Mouse (Mus musculus): Measurements from ENCODE around the gene Ralgapb.

Gene Ralgapb

DNA sequence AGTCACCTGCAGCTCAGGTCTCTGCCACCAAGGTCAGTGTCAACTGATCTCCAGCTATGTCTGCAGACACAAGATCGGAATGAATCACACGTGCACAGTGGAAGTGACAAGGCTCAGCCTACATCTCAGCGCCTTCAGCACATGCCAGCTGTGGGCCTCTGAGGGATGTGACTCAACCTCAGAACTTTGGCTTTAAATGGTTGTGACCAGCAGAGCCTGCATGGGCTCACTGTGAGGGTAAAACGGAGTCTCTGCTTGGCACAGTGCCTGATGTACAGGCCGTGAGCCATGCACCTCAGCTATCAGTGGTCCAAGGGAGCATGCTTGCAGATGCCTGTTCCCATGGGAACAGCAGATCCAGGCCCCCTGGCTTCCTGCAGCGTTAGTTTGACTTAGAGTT, 108.9 kb downstream of the Ralgapb start:
- no peak for DNase-seq (ENCODE audit: low spot score in 2 of 2)

- no peak for DNase-seq (ENCODE audit: low spot score in 2 of 2)
Measured at GRCm38 (mm10) chr2:158519071-158519470, 109.4 kb downstream of the Ralgapb start.

DNA sequence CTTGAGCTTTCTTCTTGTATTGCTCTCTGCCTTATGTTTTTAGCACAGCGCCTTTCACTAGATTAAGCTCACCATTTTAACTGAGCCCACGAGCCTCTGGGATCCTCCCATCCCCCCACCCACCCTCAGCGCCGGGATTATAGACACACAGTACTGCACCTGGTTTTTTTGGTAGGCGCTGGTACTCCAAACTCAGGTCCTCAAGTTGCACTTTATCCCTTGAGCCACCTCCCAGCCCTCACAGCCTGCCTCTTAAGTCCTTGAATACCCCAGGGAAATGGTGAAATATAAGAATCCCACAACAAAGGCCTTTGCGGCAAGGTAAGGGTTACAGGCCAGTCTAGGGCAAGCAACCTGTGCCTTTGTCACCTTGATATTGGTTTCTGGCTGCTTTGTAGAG, 110.2 kb downstream of the Ralgapb start:
- DNase-seq (ENCODE audit: low spot score in 2 of 2) = no peak

DNA sequence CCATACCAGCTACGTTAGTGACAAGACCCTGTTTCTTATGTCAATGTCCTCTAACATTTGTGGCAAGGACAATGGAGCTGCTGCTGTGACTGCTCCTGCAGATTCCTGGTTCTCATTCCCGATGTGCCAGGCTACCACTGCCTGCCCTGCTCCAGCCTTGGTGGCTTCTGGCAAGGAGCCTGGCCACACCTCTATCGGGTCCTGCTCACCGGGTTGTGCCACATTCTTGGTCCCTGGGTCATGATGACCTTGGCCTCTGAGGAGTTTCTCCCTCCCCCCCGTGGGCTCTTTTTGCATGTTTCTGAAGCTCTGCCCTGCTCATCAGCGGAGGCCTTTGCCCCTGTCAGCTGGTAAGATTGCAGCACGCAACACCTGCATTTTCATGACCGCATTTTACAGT, 113.4 kb downstream of the Ralgapb start:
- DNase-seq (ENCODE audit: low spot score in 2 of 2) = no peak

GRCm38 (mm10) chr2:158524129-158524860, 114.6 kb downstream of the Ralgapb start:
- DNase-seq (ENCODE audit: low spot score in 2 of 2) = no peak

GRCm38 (mm10) chr2:158534090-158534489, 124.4 kb downstream of the Ralgapb start:
- DNase-seq (ENCODE audit: low spot score in 2 of 2) = peak in 1 of 2 experiments; percentile 22

- no peak for DNase-seq (ENCODE audit: low spot score in 2 of 2)
Measured at GRCm38 (mm10) chr2:158534559-158534958, 124.9 kb downstream of the Ralgapb start.

DNA sequence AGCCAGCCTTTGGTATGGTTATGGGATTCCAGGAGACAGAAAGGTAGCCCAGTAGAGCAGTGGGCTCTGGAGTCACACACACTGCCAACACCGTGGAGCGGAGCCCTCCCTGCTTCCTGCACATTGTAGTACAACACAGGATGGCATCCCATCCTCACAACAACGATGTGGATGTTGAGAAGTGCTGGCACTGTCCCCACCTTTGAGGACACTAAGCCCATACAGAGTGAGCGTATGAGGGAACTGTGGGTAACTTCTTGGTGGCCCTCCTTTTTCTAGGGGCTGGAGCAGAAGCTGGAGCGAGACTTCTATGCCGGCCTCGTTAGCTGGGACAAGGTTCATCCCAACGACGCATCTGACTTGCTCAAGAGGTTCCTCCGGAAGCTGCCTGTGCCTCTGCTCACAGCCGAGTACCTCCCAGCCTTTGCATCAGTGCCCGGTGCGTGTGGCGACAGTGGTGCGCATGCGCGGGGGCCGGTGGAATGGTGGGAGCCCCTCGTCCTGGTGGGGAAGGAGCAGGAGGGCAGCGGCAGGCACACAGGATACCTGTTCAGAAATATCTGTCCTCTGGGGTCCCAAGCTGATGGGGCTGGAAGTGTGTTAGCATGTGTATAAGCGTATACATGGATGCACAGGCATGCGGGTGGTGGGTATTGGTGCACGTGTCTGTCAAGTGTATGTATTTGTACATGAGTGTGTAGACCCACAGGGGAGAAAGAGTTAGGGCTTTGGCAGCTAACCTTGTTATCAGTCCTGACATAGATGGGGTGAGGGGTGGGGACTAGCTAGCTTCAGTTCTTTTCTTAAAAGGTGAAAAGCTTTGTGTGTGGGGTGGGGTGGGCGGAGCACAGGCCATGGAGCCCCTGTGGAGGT, 130.0 kb downstream of the Ralgapb start:
- DNase-seq (ENCODE audit: low spot score in 2 of 2) = no peak

GRCm38 (mm10) chr2:158541286-158541685, 131.6 kb downstream of the Ralgapb start:
- no peak for DNase-seq (ENCODE audit: low spot score in 2 of 2)

DNA sequence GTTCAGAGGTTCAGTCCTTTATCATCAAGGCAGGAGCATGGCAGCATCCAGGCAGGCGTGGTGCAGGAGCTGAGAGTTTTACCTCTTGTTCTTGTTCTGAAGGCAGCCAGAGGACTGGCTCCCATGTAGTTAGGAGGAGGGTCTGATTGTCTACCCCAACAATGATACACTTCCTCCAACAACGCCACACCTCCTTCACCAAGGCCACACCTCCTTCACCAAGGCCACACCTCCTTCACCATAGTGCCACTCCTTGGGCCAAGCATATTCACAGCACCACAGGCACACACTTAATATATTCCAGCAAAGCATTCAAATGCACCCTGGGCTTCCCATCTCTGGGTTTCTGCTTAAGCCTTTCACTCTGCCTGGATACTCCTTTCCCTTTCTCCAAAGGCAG, 135.6 kb downstream of the Ralgapb start:
- DNase-seq (ENCODE audit: low spot score in 2 of 2) = no peak

- peak; percentile 27 to 57 for DNase-seq (ENCODE audit: low spot score in 2 of 2)
Measured at GRCm38 (mm10) chr2:158546751-158547150, 137.1 kb downstream of the Ralgapb start.
